Mouse (Mus musculus): ENCODE data around the gene Dlgap3. TPM values are rescaled to one million over a fixed set of nuclear protein-coding genes. Genes with fewer than 3 reads are reported as not detected.
A peak's percentile ranks its signal among the peaks of the same experiment; 100 is the strongest.

Gene Dlgap3
- polyA plus RNA-seq, 1 experiment from 2014 or later: 30.8 TPM

DNA sequence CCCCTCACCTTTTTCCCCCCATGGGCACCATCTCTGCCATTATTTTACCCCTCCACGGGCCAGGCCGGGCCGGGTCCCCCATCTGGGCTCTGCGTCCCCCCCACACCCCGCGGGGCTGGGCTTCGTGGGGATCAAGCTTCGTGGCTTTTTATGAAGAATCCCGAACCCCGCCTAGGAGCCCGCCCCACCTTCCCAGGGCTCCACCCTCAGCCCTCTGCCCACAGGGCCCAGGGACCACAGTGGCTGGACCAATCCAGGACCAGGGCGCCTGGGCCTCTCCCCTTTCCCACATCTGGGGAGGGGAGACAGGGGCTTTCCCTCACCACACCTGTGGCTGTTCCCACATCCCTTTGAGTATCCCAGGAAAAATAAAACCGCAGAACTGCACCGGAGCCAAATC, 67.6 kb downstream of the Dlgap3 start:
- Histone ChIP-seq H3K4me2 (replicated peaks) (peak overlapping the region; percentile 98), H3K9ac (peak overlapping the region; percentile 82), H3K9me3 (ENCODE audit: control insufficient read depth, low read length) (no peaks in the 10 kb centered on the region), H3K27me3 (ENCODE audit: control insufficient read depth, insufficient read depth, low read length) (no peaks in the 10 kb centered on the region), H3K4me1 (replicated peaks; ENCODE audit: control insufficient read depth, insufficient read depth, low read length) (peaks cover 23% of the 10 kb centered on the region), H3K4me3 (replicated peaks; ENCODE audit: low read length) (peak overlapping the region; percentile 54), H3K36me3 (replicated peaks; ENCODE audit: control insufficient read depth, insufficient read depth) (peaks cover 8% of the 10 kb centered on the region), H3K27ac (peak overlapping the region; percentile 85)
- WGBS: under 1% methylated on average over 14 of the region's 14 CpGs
- DNase-seq (ENCODE audit: low spot score): no peak
- 0 out of 2 replicates have a peak, but pooled peaks have one; percentile 16 for ATAC-seq (ENCODE audit: low FRiP score)

DNA sequence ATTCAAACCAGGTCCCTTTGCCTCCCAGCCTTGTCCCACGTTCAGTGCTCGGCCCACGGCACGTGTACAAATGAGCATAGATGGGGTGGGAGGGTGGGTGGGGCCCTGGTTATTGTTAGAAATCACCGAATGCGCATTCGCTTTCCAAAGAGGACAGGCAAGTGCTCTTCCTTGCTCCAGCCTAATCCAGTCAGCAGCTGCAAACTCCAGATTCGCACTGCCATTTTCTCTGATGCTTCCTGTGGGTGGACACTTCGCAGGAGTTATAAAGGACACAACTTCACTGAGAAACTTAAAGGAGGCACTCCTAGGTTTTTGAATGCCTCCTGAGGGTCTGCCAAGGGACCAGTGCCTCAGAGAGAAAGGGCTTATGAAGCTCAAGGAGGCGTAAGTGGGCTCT, 68.3 kb downstream of the Dlgap3 start:
- H3K9ac ChIP-seq: 0 out of 2 replicates have a peak overlapping the region, but pooled peaks have one; percentile 82
- 39% methylated on average over 10 of the region's 10 CpGs for WGBS
- no peak overlapping the region for H3K4me2 ChIP-seq (replicated peaks)
- H3K27ac ChIP-seq: no peak overlapping the region
- H3K36me3 ChIP-seq (replicated peaks; ENCODE audit: control insufficient read depth, insufficient read depth): peaks cover 8% of the 10 kb centered on the region
- DNase-seq (ENCODE audit: low spot score) (no peak), ATAC-seq (ENCODE audit: low FRiP score) (no peak)
- H3K4me3 ChIP-seq (replicated peaks; ENCODE audit: low read length): no peak overlapping the region
- no peaks in the 10 kb centered on the region for H3K27me3 ChIP-seq (ENCODE audit: control insufficient read depth, insufficient read depth, low read length)
- H3K4me1 ChIP-seq (replicated peaks; ENCODE audit: control insufficient read depth, insufficient read depth, low read length): peaks cover 17% of the 10 kb centered on the region
- no peaks in the 10 kb centered on the region for H3K9me3 ChIP-seq (ENCODE audit: control insufficient read depth, low read length)

DNA sequence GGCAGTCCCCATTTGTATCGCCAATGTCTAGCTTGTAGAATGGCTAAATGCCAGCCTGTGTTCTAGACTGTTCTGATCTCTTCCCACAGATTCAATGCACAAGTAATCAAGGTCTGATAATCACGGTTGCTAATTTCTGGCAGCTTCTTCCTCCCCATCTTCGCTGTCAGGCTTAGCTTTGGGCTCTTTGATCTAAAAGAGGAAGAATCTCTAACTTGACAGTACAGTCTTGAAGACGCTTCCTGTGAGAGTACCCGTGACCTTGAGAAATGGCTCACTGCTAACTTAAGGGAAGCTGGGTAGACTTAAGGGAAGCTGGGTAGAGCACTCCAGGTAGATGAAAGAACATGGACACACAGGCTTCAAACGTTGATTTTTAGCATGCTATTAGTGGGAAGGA, 73.7 kb downstream of the Dlgap3 start:
- ATAC-seq (ENCODE audit: low FRiP score) (no peak), DNase-seq (ENCODE audit: low spot score) (no peak)
- Histone ChIP-seq H3K9me3 (ENCODE audit: control insufficient read depth, low read length) (no peaks in the 10 kb centered on the region), H3K4me1 (replicated peaks; ENCODE audit: control insufficient read depth, insufficient read depth, low read length) (peaks cover 12% of the 10 kb centered on the region), H3K4me2 (replicated peaks) (no peak overlapping the region), H3K36me3 (replicated peaks; ENCODE audit: control insufficient read depth, insufficient read depth) (peaks cover 9% of the 10 kb centered on the region), H3K9ac (no peak overlapping the region), H3K27me3 (ENCODE audit: control insufficient read depth, insufficient read depth, low read length) (no peaks in the 10 kb centered on the region), H3K27ac (no peak overlapping the region), H3K4me3 (replicated peaks; ENCODE audit: low read length) (no peak overlapping the region)
- 66% methylated on average over 6 of the region's 6 CpGs for WGBS

DNA sequence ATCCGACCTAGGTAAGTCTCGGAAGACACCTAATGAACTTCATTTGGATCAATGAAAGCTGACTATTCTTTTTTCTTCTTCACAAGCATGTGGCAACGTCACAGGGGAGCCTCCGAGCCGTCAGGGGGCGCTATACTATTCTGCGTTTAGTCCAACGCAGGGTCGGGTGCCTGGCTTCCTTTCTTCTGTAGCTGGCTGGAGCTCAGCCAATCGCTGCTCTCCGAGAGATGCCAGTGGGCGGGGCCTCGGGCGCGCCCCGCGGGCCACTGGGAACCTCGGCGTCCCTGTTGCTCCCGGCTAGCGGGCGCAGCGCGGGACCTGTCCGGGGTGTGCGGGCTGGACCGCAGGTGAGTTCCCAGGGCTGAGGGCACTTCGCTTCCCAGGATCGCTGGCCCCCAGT, 74.5 kb downstream of the Dlgap3 start, which contains the start of gene Smim12:
Gene Smim12, plus strand, starts transcription at position 233 of the 400 bp plus-strand sequence.
- DNase-seq (ENCODE audit: low spot score) (peak; percentile 100), ATAC-seq (ENCODE audit: low FRiP score) (peak; percentile 96)
- WGBS: 0% methylated on average over 29 of the region's 29 CpGs
- H3K27me3 ChIP-seq (ENCODE audit: control insufficient read depth, insufficient read depth, low read length): no peaks in the 10 kb centered on the region
- no peaks in the 10 kb centered on the region for H3K9me3 ChIP-seq (ENCODE audit: control insufficient read depth, low read length)
- peak within 1 kb of the TSS; percentile 50; the same call in 1 of the 2 replicates for H3K27ac ChIP-seq
- H3K4me1 ChIP-seq (replicated peaks; ENCODE audit: control insufficient read depth, insufficient read depth, low read length): peaks cover 12% of the 10 kb centered on the region
- peak within 1 kb of the TSS; percentile 93 for H3K9ac ChIP-seq
- peak within 1 kb of the TSS; percentile 89 for H3K4me2 ChIP-seq (replicated peaks)
- peaks cover 18% of the 10 kb centered on the region for H3K36me3 ChIP-seq (replicated peaks; ENCODE audit: control insufficient read depth, insufficient read depth)
- H3K4me3 ChIP-seq (replicated peaks; ENCODE audit: low read length): peak within 1 kb of the TSS; percentile 81

DNA sequence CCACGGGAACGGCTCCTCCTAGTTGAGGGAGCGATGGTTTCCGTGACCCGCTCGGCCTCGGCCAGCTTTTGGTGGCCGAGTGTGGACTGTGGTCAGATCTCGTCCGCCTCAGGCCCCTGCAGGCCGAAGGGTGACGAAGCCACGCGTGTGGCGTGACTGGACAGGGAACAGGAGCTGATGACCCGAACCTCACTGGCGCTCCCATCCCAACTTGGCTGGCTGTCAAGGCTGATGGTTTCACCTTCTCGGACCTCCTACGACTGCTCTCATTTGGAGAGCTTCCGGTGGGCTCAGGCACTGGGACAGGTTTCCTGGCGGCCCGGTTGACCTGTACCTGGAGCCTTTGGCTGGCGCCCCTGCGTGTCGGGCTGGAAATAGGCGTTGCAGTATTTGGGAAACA, 74.9 kb downstream of the Dlgap3 start:
- Histone ChIP-seq H3K27me3 (ENCODE audit: control insufficient read depth, insufficient read depth, low read length) (no peaks in the 10 kb centered on the region), H3K9ac (peak overlapping the region; percentile 93), H3K4me1 (replicated peaks; ENCODE audit: control insufficient read depth, insufficient read depth, low read length) (peaks cover 12% of the 10 kb centered on the region), H3K9me3 (ENCODE audit: control insufficient read depth, low read length) (no peaks in the 10 kb centered on the region), H3K27ac (peak overlapping the region; percentile 50; the same call in 1 of the 2 replicates), H3K36me3 (replicated peaks; ENCODE audit: control insufficient read depth, insufficient read depth) (peaks cover 22% of the 10 kb centered on the region), H3K4me2 (replicated peaks) (peak overlapping the region; percentile 89), H3K4me3 (replicated peaks; ENCODE audit: low read length) (peak overlapping the region; percentile 81)
- under 1% methylated on average over 26 of the region's 26 CpGs for WGBS
- peak; percentile 63 for ATAC-seq (ENCODE audit: low FRiP score)
- DNase-seq (ENCODE audit: low spot score): no peak

DNA sequence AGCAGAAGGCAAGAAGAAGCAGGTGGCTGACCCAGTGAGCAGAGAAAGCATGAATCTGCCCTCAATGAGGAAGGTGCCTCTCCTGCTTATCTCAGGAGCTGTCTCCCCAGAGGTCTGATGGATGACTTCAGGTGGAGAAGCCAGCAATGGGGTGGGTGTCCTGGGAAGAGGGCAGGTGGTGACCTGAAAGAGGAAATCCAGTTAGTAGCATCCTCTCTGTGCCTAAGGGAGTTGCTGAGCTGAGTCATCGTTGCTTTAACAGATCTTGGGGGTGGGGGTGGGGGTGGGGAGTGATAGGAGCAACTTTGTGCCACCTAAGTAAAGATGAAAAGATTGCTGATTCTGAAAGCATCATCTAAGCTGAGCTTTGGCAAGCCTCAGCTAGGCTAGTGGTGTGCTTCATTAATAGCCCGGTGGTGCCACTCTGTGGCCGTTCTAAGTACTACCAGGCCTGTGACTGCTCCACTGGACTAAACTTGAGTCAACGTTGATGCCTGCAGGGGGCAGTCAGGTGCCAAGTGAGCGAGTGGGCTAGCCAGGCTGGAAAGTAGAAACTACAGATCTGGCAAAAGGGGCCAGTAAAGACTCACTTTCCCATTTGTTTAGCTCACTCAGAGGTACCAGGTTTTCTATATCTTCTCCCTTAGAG, 80.8 kb downstream of the Dlgap3 start:
- Histone ChIP-seq H3K4me1 (replicated peaks; ENCODE audit: control insufficient read depth, insufficient read depth, low read length) (peaks cover 13% of the 10 kb centered on the region), H3K4me3 (replicated peaks; ENCODE audit: low read length) (no peak overlapping the region), H3K9me3 (ENCODE audit: control insufficient read depth, low read length) (no peaks in the 10 kb centered on the region), H3K9ac (no peak overlapping the region), H3K27ac (no peak overlapping the region), H3K4me2 (replicated peaks) (no peak overlapping the region), H3K27me3 (ENCODE audit: control insufficient read depth, insufficient read depth, low read length) (no peaks in the 10 kb centered on the region), H3K36me3 (replicated peaks; ENCODE audit: control insufficient read depth, insufficient read depth) (peaks cover 26% of the 10 kb centered on the region)
- DNase-seq (ENCODE audit: low spot score) (peak; percentile 99), ATAC-seq (ENCODE audit: low FRiP score) (peak; percentile 87; the same call in 1 of the 2 replicates)
- under 1% methylated on average over 5 of the region's 5 CpGs for WGBS

DNA sequence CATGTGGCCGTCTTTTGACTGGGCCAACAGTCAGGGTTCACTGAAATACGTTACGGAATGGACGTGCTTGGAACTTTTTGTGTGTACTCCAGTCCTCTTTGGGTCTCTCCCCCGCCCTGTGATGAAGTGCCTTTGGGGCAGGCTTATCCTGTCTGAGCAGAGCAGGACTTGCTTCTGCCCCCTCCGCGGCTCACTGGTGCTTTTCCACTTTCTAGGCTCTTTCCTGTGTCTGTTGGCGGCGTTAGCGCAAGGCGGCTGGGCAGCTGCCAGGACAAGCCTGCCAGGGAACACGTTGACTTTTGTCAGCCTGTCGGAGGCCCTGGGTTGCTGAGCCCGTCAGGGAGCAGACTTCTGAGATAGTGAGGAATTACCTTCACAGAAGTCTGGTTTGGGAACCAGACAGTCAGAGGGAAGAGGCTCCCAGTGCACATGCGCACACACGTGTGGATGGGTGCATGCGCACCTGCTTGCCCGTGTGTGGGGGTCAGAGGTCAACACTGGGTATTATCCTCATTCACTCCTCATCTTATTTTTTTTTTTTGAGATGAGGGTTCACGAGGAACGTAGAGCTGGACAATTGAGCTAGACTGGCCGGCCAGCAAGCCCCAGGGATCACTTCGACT, 83.1 kb downstream of the Dlgap3 start:
- ATAC-seq (ENCODE audit: low FRiP score): no peak

DNA sequence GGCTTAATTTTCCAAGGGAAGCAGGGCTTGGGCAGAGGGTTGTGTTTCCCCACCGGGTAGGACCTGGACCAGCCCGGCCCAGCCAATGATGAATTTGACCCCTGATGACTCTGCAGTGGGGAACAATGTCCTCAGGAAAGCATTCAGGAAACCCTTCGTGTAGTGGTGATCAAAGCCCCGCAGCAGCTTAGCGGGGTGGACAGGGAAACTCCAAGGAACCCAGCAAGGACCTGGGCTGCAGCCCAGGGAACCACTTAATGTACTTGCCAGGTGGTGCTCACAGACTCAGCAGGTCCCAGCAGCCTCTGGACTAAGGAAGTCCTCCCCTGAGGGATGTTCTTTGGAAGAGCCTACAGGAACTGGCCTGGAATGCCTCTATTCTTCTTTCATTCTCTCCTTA, 87.7 kb downstream of the Dlgap3 start:
- WGBS: 56% methylated on average over 5 of the region's 5 CpGs
- no peak for ATAC-seq (ENCODE audit: low FRiP score)
- H3K4me3 ChIP-seq (replicated peaks; ENCODE audit: low read length): no peak overlapping the region

More for the DNA sequence above, 83.1 kb downstream of the Dlgap3 start:
- H3K4me2 ChIP-seq (replicated peaks): no peak overlapping the region
- H3K36me3 ChIP-seq (replicated peaks; ENCODE audit: control insufficient read depth, insufficient read depth): peaks cover 22% of the 10 kb centered on the region
- H3K9ac ChIP-seq: no peak overlapping the region
- peak; percentile 46 for DNase-seq (ENCODE audit: low spot score)
- no peaks in the 10 kb centered on the region for H3K9me3 ChIP-seq (ENCODE audit: control insufficient read depth, low read length)
- H3K27me3 ChIP-seq (ENCODE audit: control insufficient read depth, insufficient read depth, low read length): no peaks in the 10 kb centered on the region
- WGBS: 60% methylated on average over 22 of the region's 22 CpGs
- H3K4me1 ChIP-seq (replicated peaks; ENCODE audit: control insufficient read depth, insufficient read depth, low read length): 0 out of 2 replicates have a peak, but pooled peaks cover 7% of the 10 kb centered on the region
- no peak overlapping the region for H3K27ac ChIP-seq
- no peak overlapping the region for H3K4me3 ChIP-seq (replicated peaks; ENCODE audit: low read length)

DNA sequence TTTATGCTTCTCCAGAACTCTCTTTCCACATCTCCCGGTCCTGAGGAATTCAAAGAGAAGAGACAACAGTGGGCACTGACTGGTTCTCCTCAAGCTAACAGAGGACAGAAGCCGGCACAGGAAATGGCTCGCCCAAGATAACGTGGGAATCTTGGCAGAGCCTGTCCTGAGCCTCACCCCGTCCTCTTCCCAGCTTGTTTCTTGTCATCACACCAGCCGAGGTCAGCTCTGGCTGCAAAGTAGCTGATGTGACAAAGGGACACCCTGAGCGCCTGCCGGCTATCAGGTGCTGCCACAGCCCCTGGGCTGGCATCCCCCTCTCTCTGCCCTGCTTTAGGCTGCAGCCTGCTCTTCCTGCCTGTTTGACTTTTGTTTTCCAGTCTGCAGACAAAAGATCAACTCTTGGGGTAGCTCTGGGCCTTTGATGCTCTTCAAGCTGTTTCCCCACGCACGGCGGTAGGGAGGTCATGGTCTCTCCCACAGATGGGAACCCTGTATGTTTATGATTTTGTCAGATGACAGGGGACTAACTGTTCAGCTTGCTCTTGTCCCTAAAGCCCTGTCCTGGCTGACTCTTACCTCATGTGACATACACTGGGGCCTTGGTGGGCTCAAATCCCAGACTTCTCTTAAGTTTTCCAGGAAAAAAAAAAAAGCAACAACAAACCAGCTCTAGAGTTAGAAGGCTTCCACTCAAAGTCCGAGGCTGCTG, 89.3 kb downstream of the Dlgap3 start:
- no peak overlapping the region for H3K4me2 ChIP-seq (replicated peaks)
- H3K27me3 ChIP-seq (ENCODE audit: control insufficient read depth, insufficient read depth, low read length): no peaks in the 10 kb centered on the region
- DNase-seq (ENCODE audit: low spot score) (no peak), ATAC-seq (ENCODE audit: low FRiP score) (no peak)
- H3K9ac ChIP-seq: no peak overlapping the region
- H3K4me1 ChIP-seq (replicated peaks; ENCODE audit: control insufficient read depth, insufficient read depth, low read length): no peaks in the 10 kb centered on the region
- H3K4me3 ChIP-seq (replicated peaks; ENCODE audit: low read length): no peak overlapping the region
- 60% methylated on average over 12 of the region's 12 CpGs for WGBS
- no peak overlapping the region for H3K27ac ChIP-seq
- H3K36me3 ChIP-seq (replicated peaks; ENCODE audit: control insufficient read depth, insufficient read depth): no peaks in the 10 kb centered on the region
- H3K9me3 ChIP-seq (ENCODE audit: control insufficient read depth, low read length): no peaks in the 10 kb centered on the region

More for the DNA sequence above, 87.7 kb downstream of the Dlgap3 start:
- H3K4me1 ChIP-seq (replicated peaks; ENCODE audit: control insufficient read depth, insufficient read depth, low read length): 0 out of 2 replicates have a peak, but pooled peaks cover 6% of the 10 kb centered on the region
- no peak for DNase-seq (ENCODE audit: low spot score)
- H3K9me3 ChIP-seq (ENCODE audit: control insufficient read depth, low read length): no peaks in the 10 kb centered on the region
- H3K4me2 ChIP-seq (replicated peaks): no peak overlapping the region
- H3K27ac ChIP-seq: no peak overlapping the region
- H3K27me3 ChIP-seq (ENCODE audit: control insufficient read depth, insufficient read depth, low read length): no peaks in the 10 kb centered on the region
- no peaks in the 10 kb centered on the region for H3K36me3 ChIP-seq (replicated peaks; ENCODE audit: control insufficient read depth, insufficient read depth)
- no peak overlapping the region for H3K9ac ChIP-seq

Data from hindbrain, embryonic 14.5 days (tissue).